Mouse (Mus musculus) subcutaneous adipose tissue, adult 2 months (tissue): ENCODE results near the gene Ehhadh. TPM values are rescaled to one million over a fixed set of nuclear protein-coding genes. Genes with fewer than 3 reads are reported as not detected.

Experiments used
- polyA plus RNA-seq: library from polyadenylated mRNA; depleted of rRNA; stranded (reverse); fragments of >200 nt; gene quantifications from 2 replicates; pipeline ENCODE4 v1.2.3, GENCODE M21; 2012; ENCODE audit warnings: low replicate concordance; rRNA removed

Gene Ehhadh
- polyA plus RNA-seq, result 17.1 and 33.2 TPM in 2 replicates

GRCm38 (mm10) chr16:21787516-21788353 lies at the start of gene Ehhadh:
Gene Ehhadh, minus strand, starts transcription at chr16:21787807.

DNA sequence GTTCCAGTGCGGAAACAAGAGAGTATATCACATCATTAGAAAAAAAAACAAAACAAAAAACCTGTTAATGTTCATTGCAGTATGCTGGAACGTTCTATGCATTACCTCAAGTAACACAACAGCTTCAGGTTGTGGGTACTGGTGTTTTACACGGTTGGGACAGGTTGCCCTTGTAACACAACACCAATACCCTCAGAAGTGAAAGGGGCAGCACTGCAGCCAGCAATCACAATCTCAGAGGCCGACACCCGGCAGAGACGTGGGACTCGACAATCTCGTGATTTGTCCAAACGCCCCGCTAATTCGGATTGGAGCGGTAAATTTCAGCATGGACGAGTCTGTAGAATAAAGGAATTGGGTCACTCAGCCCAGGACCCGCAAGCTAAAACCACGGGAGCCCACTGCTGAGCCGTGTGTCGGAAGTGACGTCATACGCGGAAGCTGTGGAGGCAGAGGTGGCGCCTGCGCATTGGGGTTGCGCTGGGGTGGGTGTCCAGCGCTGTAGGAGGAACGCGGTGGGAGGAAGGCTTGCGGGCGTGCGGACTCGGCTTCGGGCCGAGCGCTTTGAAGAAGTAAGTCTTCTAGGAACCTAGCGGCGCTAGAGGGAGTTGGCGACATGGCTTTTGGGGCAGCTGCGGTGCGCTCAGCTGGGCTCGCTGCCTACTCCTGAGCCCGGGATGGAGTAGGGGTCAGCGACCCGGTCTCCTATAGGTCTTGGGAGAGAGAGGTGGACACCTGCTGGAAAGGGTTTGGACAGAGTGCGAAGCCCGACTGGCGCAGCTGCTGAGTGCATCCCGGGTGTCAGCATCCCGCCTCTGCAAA lies 6.5 kb upstream of the Ehhadh start, which contains the start of gene Map3k13:
Gene Map3k13 (plus strand): TSS at position 472 of the 822 bp plus-strand sequence.

Other genes with a start within 250 kb of the Ehhadh start
- 16.4 and 29.5 TPM in 2 replicates for gene 2510009E07Rik, start 93.1 kb downstream of the Ehhadh start, polyA plus RNA-seq
- gene Map3k13, start 6.5 kb upstream of the Ehhadh start, polyA plus RNA-seq, result 0.24 and 1.1 TPM in 2 replicates
- gene Tmem41a, start 159.7 kb upstream of the Ehhadh start, polyA plus RNA-seq, result 15.3 and 20.7 TPM in 2 replicates
- gene Liph, start 207.9 kb upstream of the Ehhadh start, polyA plus RNA-seq, result 0.19 and 0.41 TPM in 2 replicates
- 12.6 and 14.0 TPM in 2 replicates for gene Senp2, start 221.7 kb upstream of the Ehhadh start, polyA plus RNA-seq